Mouse (Mus musculus) frontal cortex, adult 2 months (tissue): ENCODE data around the gene Ly6g6f. TPM values are rescaled to one million over a fixed set of nuclear protein-coding genes. Genes with fewer than 3 reads are reported as not detected.
A peak's percentile ranks its signal among the peaks of the same experiment; 100 is the strongest.
"Not testable (repeated sequence)": the region's sequence is repeated elsewhere in the genome, so short reads cannot be mapped to it uniquely, and the experiment has no call there.

ENCODE experiments used
- DNase-seq, 2 experiments: peaks; one replicate each; pipeline ENCODE4 v3.0.0; 2022; ENCODE audit warnings: low spot score in 1 of 2; ENCODE audit errors: extremely low spot score in 1 of 2
- polyA plus RNA-seq: library from polyadenylated mRNA; depleted of rRNA; stranded (reverse); fragments of >200 nt; gene quantifications from 2 replicates; pipeline ENCODE4 v1.2.3, GENCODE M21; 2012; rRNA removed

The Ly6g6f gene
- polyA plus RNA-seq = 0.10 and 0.27 TPM in 2 replicates

DNA sequence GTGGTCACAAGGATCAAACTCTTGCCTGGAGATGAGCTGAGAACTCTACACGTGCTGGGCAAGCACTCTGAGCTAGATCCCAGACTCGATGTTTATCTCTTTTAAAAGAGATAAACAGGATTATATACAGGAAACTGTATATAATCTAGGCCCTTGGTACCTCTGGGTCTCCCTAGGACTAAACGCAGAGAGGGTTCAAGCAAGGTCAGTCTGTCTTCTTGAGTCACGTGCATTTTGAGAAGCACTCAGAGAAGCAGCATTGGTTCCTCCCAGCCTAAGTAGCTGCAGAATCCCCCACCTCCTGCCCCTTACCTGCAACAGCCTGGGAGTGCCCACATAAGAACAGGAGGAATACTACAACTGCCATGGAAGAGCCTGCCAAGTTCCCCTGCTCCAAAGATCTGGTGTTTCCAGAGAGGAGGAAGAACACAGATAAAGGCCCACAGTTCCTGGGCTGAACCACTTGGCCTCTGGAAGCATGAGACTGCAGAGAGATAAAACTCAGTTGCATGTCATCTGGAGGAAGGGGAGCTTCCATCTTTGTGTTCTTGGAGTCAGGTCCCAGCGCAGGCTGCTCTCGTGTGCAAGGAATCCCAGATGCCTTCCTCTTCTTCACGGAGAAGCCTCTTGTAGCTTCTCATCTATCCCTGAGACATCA is at the start of gene Ly6g6f:
Gene Ly6g6f (minus strand): TSS at position 403 of the 658 bp plus-strand sequence.
- no peak for DNase-seq

DNA sequence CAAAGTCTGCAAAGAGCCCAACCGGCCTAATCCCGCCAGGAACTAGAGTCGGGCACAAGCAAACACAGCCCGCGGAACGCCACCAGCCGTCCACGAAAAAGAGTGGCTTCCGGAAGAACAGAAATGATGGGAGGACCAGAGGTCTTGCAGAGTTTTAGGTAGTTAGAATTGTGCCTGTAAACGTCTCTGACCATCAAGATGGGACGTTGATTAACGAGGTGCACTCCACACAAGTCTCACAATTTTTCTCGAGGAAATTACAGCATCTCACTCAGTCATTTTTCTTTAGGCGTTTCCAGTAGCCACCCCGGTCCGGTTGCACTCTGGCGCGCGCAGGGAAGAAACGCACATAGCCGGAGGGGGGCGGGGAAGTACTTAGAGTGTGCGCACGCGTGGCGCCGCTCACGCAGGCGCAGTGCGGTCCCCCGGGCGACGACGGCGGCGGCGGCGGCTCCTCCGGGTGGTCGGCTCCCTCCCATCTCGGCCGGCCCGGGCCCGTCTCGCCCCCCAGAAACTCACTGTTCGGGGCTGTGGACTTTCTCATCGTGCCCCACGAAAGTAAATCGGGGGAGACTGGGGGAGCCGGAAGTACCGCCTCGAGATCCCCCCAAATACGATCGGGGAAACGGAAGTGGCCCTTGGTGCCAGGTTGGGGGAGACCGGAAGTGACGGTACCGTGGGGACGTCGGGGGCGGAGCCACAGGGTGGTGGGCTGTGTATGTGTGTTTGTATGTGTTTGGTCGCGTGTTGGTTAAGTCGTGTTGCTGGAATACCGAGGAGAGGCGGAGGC is 49.6 kb upstream of the Ly6g6f start, which contains the start of gene Bag6:
Gene Bag6 (plus strand): TSS at position 378 of the 790 bp plus-strand sequence.
- peak; percentile 84 to 94 for DNase-seq

DNA sequence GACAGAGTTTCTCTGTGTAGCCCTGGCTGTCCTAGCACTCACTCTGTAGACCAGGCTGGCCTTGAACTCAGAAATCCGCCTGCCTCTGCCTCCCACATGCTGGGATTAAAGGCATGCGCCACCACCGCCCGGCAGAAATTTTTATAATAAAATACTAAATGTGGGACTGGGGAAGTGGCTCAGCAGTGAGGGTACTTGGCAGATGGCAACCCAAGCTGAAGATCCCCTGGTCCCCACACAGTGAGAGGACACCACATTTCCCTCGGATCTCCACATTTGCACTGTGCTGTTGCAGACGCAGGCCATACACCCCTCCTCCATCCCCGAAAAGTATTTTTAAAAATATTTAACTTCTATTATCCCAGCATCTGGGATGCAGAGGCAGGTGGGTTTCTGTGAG is 48.1 kb upstream of the Ly6g6f start:
- no peak for DNase-seq

DNA sequence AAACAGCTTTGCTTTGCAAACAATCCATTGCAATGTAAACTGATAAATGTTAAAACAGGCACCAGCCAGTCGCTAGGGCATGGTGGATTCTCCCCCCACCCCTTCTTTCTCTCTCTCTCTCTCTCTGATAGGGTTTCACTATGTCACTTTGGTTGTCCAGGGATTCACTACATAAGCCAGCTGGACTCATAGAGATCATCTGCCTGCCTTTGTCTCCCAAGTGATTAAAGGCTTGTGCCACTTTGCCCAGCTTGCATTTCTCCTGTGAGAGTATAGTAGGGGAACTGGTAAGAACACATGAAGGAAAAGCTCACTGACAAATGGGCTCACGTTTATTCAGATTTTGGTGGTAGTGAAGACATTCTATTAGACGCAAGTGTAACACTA is 46.8 kb upstream of the Ly6g6f start:
- no peak for DNase-seq

DNA sequence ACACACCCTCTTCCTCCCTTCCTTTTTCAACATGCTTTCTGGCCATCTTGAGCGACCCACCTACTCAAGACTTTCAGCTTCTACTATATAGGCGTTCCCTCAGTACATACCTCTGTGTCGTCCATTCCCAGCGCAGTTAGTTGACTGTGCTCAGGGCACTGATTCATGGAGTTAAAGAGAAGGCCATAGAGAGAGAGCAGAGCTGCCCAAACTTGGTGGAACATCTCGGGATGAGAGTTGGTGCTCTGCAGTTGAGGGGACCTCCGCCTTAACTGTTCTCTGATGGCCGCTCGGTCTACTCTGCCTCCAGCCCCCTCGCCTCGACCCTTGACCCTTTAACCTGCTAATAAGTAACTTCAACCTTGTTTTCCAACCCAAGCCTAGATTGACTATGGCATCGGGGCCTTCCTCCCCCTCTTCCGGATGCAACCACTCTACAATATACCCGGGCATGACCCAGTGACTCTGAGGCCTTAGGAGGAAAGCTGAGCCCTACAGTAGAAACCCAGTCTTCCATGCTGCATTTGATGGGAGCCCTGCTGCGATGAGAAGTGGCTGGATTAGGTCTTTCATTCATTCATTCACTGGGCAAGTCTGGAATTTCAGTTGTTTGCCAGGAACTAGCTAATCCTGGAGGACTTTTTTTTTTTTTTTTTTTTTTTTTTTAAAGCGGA is 46.2 kb upstream of the Ly6g6f start, which contains the start of gene Apom:
Gene Apom (minus strand): TSS at position 551 of the 674 bp plus-strand sequence.
- no peak for DNase-seq

DNA sequence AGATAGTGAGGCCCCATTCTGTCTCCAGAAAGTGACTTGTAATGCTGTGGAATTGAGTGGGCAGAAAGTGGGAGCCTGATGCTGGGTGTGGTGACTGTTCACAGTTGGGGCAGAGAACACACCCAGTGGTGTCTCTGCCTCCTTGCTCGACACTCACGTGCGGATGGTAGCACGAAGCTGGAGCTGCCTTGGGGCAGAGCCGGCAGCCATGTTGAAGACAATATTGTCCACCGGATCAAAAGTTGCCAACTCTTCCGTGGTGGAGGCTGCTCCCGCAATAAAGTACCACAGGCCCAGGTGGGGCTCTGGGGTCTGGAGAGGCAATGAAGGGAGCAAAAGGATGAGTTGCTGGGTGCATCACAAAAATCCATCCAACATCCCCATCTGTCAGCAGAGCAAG is 45.6 kb upstream of the Ly6g6f start:
- no peak for DNase-seq

DNA sequence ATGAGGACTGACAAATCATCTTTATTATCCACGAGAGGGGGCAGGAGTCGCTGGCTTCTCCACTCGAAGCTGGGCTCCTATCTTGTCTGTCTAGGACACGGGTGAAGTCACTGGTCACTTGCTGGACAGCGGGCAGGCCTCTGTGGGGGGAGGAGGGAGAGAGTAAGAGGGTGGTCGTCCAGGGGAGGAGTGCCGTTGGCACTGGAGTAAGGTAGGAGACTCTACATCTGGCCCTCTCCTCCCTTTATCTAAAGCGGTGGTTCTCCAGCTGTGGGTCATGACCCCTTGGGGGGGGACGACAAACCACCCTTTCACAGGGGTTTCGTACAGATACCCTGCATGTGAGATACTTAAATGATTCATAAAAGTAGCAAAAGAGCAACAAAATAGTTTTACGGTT is 43.6 kb upstream of the Ly6g6f start:
- DNase-seq = no peak

DNA sequence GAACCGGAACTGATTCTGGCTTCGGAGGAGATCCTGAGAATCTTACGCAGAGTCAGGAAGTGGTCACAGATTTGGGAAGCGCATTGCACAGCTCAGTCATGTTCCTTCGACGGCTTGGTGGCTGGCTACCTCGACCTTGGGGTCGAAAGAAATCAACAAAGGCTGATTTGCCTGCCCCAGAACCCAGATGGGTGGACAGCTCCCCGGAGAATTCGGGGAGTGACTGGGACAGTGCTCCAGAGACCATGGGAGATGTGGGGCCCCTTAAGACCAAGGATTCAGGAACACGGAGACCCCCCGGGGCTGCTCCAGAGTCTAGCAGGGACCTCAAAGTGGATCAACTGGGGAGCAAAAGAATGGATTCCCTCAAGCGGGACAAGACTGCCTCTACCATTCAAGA is 41.6 kb upstream of the Ly6g6f start:
- DNase-seq = no peak

DNA sequence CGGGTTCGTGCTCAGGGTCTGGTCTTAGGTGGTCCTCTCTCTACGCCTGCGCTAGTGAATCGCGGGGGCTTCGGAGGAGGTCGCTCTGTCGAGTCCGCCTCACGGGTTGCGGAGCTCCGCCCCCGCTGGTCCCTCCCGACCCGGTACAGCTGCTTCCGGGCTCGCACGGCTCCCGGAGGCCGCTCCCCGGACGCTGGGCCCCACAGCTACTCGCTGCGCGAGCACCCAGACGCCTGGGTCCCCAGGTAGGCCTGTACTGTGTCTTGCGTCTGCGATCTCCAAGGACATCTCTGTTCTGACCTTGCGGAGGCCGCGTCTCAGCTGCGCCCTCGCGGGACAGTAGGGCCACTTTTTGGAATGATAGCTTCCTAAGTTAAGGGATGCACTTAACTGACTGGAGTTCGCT is 40.8 kb upstream of the Ly6g6f start, which contains the start of gene D17H6S53E:
Gene D17H6S53E (plus strand): TSS at position 168 of the 406 bp plus-strand sequence.
- DNase-seq = peak in 1 of 2 experiments; percentile 74

DNA sequence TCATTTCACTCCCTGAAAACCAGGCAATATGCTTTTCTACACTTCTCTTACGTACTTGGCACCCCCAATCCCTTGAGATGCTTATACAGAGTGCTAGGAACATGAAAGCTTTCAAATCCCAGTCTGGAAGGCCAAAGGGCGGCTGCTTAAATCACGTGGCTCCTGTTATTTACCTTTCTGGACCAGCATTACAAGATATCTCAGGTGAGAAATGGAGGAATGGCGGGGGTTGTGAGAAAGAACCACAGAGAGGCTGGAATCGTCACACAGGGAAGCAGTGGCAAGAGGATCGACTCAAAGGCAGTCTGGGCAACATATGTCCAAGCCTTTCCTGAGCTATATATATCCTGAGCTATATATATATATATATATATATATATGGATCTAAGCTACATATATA is 40.2 kb upstream of the Ly6g6f start:
- no peak for DNase-seq

DNA sequence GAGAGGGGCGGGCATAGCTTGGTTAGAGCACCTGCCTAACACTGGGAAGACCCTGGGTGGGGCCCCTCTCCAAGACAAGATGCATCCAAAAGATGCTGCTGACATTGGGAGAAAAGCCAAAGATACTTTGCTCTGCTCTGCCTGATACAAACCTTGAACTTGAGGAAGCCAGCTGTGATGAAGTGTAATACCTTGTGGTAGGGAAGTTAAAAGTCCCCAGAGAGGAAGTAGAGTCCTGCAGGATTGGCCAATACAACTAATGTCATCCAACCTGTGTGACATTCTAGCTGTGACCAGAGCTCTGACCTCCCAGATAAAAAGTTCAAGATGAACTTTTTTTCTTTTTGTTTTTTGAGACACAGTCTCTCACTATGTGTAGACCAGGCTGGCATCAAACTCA is 39.7 kb upstream of the Ly6g6f start:
- DNase-seq = no peak

DNA sequence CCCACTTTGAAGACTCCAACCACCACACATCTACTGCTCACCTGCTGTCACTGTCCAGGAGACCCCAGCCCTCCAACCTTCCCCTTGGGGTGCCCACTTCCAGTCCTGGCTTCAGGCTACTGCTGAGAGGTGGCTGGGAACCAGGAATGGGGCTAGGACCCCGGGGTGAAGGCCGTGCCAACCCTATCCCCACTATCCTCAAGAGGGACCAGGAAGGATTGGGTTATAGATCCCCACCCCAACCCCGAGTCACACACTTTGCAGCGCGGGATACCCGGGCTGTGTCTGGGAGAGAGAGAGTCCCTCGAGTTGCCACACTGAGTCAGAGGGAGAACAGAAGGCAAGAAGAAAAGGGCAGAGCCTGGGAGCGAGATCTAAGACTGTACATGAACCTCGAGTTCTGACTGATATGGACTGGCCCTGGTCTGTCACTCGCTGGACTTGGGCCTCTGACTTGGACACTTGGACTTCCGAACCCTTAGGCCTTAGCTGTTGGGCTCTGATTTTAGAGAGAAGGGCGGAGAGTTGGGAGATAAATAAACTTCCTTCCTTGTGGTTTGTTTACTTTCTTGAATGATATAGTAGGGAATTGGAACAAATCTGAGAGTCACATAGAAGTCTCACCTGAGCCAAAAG is 39.0 kb upstream of the Ly6g6f start:
- not testable (repeated sequence) for DNase-seq

DNA sequence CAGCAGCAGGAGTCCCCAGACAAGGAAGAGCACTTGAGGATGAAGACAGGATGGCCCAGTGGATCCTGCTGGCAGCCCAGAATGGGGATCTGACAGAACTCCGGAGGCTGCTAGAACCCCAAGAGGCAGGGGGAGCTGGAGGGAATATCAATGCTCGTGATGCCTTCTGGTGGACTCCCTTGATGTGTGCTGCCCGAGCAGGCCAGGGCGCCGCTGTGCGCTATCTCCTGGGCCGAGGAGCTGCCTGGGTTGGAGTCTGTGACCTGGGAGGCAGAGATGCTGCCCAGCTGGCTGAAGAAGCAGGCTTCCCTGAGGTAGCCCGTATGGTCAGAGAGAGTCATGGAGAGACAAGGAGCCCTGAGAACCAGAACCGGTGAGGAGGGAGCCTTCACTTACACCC is 37.9 kb upstream of the Ly6g6f start:
- DNase-seq = not testable (repeated sequence)

DNA sequence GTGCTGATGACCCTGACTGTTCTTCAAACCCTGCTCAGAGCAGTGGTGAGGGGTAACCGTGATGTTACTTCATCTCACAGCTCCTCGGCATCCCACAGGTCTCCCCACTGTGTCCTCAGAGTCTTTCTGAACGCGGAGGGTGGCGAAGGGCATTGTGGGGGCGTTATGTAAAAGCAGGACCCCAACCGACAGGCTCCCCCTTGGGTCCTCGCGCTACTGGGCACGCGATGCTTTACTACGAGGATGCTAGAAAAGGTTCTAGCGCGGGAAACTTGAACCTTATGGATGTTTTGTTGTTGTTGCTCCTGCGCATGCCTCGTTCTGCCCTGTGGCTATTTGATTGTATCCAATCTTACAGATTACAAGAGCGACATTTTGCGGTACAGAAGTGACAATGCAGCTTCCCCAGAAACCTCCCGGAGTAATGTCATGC is 36.5 kb upstream of the Ly6g6f start, which contains the start of gene Csnk2b:
Gene Csnk2b (minus strand): TSS at position 183 of the 433 bp plus-strand sequence.
- peak; percentile 69 to 82 for DNase-seq

DNA sequence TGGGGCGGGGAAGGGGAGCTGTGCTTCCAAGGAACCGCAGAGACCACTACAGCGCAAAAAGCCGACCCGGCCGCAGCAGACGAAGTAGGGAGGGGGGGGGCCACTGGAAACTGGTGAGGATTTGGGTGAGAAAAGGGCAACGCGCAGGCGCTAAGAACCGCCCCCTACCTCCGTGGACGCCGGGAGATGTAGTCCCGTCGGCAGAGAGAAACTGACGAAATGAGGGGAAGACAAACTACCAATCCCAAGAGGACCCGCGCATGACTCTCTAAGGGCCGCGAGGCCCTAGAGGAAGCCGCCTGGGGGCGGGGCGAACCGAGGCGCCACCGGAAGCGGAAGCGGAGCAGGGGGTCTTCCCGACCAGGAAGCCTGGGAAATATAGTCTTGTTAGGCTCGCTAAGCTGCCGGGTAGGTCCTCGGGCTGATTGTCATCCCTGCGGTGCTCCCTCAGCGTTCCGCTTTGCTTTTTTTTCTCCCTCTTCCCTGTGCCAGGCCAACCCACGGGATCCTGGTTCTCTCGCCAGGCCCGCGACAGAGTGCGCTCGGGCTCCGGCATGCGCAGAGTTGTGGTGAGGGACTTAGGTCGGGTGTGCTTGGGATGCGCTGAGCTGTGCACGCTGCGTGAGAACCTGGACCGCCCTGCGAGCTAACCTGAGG is 35.9 kb upstream of the Ly6g6f start, which contains the start of gene Gpank1:
Gene Gpank1 (plus strand): TSS at position 313 of the 657 bp plus-strand sequence.
- peak; percentile 98 for DNase-seq

DNA sequence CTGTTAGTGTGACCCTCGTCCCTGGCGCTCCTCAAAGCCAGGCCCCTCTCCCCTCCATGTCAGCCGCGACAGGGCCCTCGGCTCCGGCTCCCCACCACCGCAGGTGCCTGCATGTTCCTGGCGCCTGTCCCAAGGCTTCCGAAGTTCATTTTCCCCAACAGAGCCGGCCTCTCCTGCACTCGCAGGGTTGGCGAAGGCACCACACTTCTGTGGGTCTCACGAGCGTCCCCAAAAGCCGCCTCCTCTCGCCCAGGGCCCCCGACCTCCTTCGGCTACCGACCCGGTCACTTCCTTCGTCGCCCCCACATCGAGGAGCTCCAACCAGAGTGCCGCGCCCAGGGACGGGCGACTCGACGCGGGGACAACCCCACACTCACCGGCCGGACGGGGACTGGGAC is 35.3 kb upstream of the Ly6g6f start:
- no peak for DNase-seq

DNA sequence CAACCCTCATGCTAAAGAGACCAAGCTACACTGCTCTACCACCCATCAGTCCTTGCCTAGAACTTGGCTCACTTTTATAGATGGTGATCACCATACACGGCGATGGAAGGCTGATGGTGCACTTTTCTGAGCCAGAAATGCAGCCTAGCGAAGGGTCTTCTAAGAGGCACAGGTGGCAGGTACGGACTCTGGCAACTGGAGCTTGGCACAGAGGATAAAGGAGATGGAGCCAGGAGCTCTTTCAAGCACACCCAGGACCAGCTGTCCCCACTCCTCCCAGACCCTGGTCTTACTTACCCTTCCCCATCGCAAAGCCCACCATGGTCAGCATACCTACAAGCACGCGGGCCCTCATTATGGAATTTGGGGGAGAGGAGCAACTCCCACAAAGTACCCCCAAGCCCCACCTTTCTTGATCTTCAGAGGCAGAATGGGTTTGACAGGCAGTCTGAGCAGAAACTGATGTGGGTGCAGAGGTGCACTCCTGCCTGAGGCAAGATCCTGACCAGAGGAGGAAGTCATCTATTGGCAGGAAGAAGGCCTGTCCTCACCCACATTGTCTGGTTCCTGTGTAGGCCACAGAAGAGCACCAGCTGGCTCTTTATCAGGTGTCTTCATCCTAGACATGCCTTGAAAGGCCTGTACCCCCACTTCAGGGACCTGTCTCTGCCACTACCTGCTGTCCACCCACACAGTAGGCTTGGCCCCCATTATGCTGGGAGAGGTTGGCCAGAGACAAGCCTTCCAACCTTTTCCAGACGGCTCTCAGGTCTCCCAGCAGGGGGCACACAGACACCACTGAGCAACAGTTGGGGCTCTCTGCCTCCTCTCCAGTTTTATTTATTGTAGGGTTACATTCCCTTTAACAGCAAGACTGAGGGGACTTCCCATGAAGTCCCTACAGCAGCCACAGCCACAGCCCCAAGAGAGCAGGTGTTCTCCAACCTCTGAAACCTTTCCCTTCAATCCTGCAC is 29.9 kb upstream of the Ly6g6f start, which contains the start of gene Ly6g5b:
Gene Ly6g5b (minus strand): TSS at position 383 of the 974 bp plus-strand sequence.
- no peak for DNase-seq

DNA sequence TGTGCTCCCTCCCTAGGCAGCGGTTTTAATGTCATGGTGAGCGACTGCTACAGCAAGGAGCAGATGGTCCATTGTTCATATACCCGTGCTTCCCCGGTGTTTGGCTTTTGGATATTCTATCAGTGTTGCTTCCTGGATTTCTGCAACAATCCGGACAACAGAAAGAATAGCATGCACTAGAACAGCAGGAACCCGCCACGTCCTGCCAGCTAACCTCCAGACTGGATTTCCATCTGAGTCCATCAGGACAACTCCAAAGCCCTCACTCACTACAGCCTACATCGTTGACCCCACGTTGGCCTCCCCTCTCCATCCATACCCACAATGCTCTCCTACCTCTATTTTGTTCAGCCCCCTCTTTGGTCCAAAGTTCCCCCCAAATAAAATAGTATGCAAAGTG is 26.4 kb upstream of the Ly6g6f start:
- no peak for DNase-seq

DNA sequence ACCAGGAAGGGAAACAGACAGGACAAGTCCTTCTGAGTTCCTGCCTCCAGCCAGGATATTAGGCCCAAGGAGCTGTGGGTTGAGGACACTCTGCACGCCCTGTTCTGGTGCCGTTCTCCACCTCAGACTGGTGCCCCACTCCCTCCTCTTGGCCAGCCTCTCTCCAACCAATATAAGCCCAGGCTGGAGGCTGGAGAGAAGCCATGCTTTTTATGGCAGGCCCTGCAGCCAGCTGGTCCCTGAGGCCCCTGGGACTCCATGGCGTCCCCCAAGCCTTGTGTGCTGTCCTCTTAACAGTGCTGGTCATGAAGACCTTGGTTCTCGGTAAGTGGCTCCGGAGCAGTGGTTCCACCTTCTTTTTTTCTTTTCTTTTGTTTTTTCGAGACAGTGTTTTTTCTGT is 22.7 kb upstream of the Ly6g6f start, which contains the start of gene Ly6g5c:
Gene Ly6g5c (plus strand): TSS at position 183 of the 400 bp plus-strand sequence.
- no peak for DNase-seq
